Mouse (Mus musculus) stomach, embryonic 15.5 days (tissue): Measurements from ENCODE around the gene Psmd5. TPM values are rescaled to one million over a fixed set of nuclear protein-coding genes. Genes with fewer than 3 reads are reported as not detected.

ENCODE experiments used
- ATAC-seq: fragments of 200-750 bp; cut with Nextera tagmentation; 2 replicates; pipeline ENCODE4 v1.8.0; 2017; ENCODE audit warnings: low read depth, moderate number of reproducible peaks, moderate TSS enrichment; ENCODE audit not compliant: insufficient read depth, low FRiP score
- H3K27ac ChIP-seq: fragments of 300-500 bp; sonication (generic); 2 replicates; pipeline ENCODE4 v1.5.1; 2015; ENCODE audit warnings: mild to moderate bottlenecking, inconsistent platforms
- H3K27me3 ChIP-seq: fragments of 300-500 bp; sonication (generic); replicated peaks from 2 replicates; pipeline ENCODE4 v1.6.1; 2015; ENCODE audit warnings: inconsistent platforms
- H3K36me3 ChIP-seq: fragments of 300-500 bp; sonication (generic); 2 replicates; pipeline ENCODE4 v1.6.1; 2015; ENCODE audit warnings: inconsistent platforms
- H3K4me1 ChIP-seq: fragments of 300-500 bp; sonication (generic); 2 replicates; pipeline ENCODE4 v1.6.1; 2015; ENCODE audit warnings: inconsistent platforms
- H3K4me2 ChIP-seq: fragments of 300-500 bp; sonication (generic); 2 replicates; pipeline ENCODE4 v1.6.1; 2015; ENCODE audit warnings: mild to moderate bottlenecking, inconsistent platforms
- H3K4me3 ChIP-seq: fragments of 300-500 bp; sonication (generic); replicated peaks from 2 replicates; pipeline ENCODE4 v1.5.1; 2015; ENCODE audit warnings: inconsistent platforms
- H3K9ac ChIP-seq: fragments of 300-500 bp; sonication (generic); 2 replicates; pipeline ENCODE4 v1.6.1; 2015; ENCODE audit warnings: inconsistent platforms
- H3K9me3 ChIP-seq: fragments of 300-500 bp; sonication (generic); 2 replicates; pipeline ENCODE4 v1.6.1; 2016; ENCODE audit warnings: inconsistent platforms
- WGBS: fragments of 180-500 bp; shearing (Covaris S2); methylation state at CpG from one replicate; pipeline ENCODE4 v1.1.7; 2015; 5-methylcytosine and 5-hydroxymethylcytosine counted together
- polyA plus RNA-seq: library from polyadenylated mRNA; unstranded; fragments of >200 nt; fragmentation: Nextera tagmentation; extraction: Ambion mirVana; gene quantifications from 2 replicates; pipeline ENCODE4 v1.2.1, GENCODE M21; 2015

Psmd5 gene
- polyA plus RNA-seq, 1 experiment from 2014 or later = 93.1 TPM

DNA sequence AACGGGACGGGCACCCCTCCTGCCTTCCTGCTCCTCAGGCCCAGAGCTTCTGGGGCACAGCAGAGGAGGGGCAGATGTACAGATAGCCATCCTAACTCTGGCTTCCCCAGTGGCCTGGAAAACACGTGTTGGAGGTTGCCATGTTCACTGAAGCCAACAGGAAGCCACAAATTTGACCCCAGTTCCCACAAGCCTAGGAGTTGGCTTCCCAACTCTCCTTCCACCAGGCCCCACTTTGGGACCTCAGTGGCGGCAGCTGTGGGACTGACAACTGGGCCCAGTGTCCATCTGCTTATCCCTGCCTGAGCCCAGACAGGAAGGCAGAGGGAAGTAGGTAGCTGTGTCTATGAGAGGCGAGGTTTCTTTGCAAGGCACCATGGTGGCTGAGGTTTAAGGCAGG lies 19.2 kb upstream of the Psmd5 start:
- Histone ChIP-seq H3K27ac (no peak overlapping the region), H3K4me3 (no peak overlapping the region), H3K9ac (no peak overlapping the region), H3K4me2 (no peak overlapping the region), H3K36me3 (no peaks in the 10 kb centered on the region), H3K27me3 (no peaks in the 10 kb centered on the region), H3K4me1 (no peaks in the 10 kb centered on the region), H3K9me3 (no peaks in the 10 kb centered on the region)
- WGBS = 67% methylated on average over 5 of the region's 5 CpGs
- ATAC-seq = no peak

DNA sequence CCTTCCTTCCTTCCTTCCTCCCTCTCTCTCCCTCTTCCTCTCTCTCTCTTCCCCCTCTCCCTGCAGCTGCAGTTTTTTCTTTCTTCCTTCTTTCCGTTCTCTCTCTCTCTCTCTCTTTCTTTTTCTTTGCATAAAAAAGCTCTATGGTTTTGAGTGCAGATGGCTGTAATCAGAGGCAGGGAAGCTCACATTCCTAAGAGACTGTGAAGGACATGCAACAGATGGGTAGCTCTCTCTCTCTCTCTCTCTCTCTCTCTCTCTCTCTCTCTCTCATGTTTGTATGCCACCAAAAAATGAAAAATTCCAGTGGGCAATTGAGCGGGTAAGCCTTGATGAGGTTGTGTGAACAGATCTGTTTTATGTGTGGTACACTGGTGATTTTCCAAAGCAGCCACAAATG lies 9.4 kb upstream of the Psmd5 start:
- ATAC-seq = no peak
- no peaks in the 10 kb centered on the region for H3K4me1 ChIP-seq
- H3K27me3 ChIP-seq = no peaks in the 10 kb centered on the region
- 73% methylated on average over 2 of the region's 2 CpGs for WGBS
- H3K27ac ChIP-seq = no peak overlapping the region
- H3K36me3 ChIP-seq = no peaks in the 10 kb centered on the region
- H3K9me3 ChIP-seq = no peaks in the 10 kb centered on the region
- H3K4me3 ChIP-seq = no peak overlapping the region
- no peak overlapping the region for H3K9ac ChIP-seq
- H3K4me2 ChIP-seq = no peak overlapping the region

DNA sequence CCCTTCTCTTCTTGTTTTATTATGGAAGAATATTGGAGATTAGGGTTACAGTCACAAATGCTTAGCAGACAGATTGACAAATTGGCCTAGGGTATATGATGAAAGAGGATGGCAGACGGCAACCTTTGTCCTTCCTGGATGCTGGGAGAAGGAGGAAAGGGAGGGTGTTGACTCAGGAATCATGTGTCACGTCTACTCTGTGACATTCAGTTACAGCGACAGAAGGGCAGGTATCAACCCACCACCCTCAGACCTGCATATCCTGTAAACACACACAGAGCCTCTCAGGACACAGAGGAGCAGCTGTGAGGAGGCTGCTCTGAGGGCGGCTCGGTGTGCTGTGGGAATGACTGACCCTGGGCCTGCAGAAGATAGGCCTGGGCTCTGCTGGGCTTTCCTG lies 8.4 kb upstream of the Psmd5 start:
- WGBS = 37% methylated on average over 5 of the region's 5 CpGs
- no peaks in the 10 kb centered on the region for H3K9me3 ChIP-seq
- no peak overlapping the region for H3K27ac ChIP-seq
- no peak overlapping the region for H3K9ac ChIP-seq
- no peaks in the 10 kb centered on the region for H3K36me3 ChIP-seq
- H3K4me3 ChIP-seq = no peak overlapping the region
- no peak for ATAC-seq
- no peak overlapping the region for H3K4me2 ChIP-seq
- no peaks in the 10 kb centered on the region for H3K27me3 ChIP-seq
- no peaks in the 10 kb centered on the region for H3K4me1 ChIP-seq

GRCm38 (mm10) chr2:34882757-34883156 lies 8.0 kb upstream of the Psmd5 start:
- Histone ChIP-seq H3K4me1 (no peaks in the 10 kb centered on the region), H3K9me3 (no peaks in the 10 kb centered on the region), H3K9ac (no peak overlapping the region), H3K27me3 (no peaks in the 10 kb centered on the region), H3K27ac (no peak overlapping the region), H3K4me3 (no peak overlapping the region), H3K36me3 (no peaks in the 10 kb centered on the region), H3K4me2 (no peak overlapping the region)
- ATAC-seq = no peak
- WGBS = 81% methylated on average over 2 of the region's 2 CpGs

DNA sequence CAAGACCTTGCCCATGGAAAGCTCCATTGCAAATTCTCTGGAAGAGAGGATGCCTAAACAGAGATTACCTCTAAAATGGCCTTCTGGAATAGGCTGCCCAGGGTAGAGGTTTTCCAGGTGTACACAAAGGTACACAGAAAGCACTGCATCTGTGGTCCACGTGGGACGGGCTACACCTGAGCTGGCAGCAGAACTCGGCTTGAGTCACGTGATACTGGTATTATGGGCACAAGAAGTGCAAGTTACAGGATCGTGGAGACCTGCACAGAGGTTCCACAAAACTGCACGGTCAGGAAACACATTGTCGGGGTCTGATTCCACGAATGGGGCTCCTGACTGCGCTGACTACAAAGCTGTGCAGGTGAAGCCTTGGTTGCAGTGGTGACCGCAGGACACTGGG lies 5.3 kb upstream of the Psmd5 start:
- Histone ChIP-seq H3K4me1 (no peaks in the 10 kb centered on the region), H3K9ac (no peak overlapping the region), H3K27me3 (0 out of 2 replicates have a peak, but pooled peaks cover 3% of the 10 kb centered on the region), H3K4me3 (no peak overlapping the region), H3K4me2 (no peak overlapping the region), H3K27ac (no peak overlapping the region), H3K36me3 (no peaks in the 10 kb centered on the region), H3K9me3 (no peaks in the 10 kb centered on the region)
- 79% methylated on average over 10 of the region's 10 CpGs for WGBS
- ATAC-seq = no peak

GRCm38 (mm10) chr2:34874271-34874670 lies 497 bp downstream of the Psmd5 start, which contains the start of gene Cutal:
TSS of gene Cutal (plus strand) at chr2:34874396.
- peak within 1 kb of the TSS; percentile 49 for H3K4me2 ChIP-seq
- peak within 1 kb of the TSS; percentile 28 for H3K4me3 ChIP-seq
- WGBS = 6% methylated on average over 14 of the region's 14 CpGs
- no peak within 1 kb of the TSS for H3K9ac ChIP-seq
- H3K36me3 ChIP-seq = no peaks in the 10 kb centered on the region
- H3K27ac ChIP-seq = no peak within 1 kb of the TSS
- peaks cover 16% of the 10 kb centered on the region; the same call in 1 of the 2 replicates for H3K4me1 ChIP-seq
- peak; percentile 41; the same call in 1 of the 2 replicates for ATAC-seq
- H3K27me3 ChIP-seq = 0 out of 2 replicates have a peak, but pooled peaks cover 3% of the 10 kb centered on the region
- no peaks in the 10 kb centered on the region for H3K9me3 ChIP-seq

GRCm38 (mm10) chr2:34870520-34871474 lies 4.0 kb downstream of the Psmd5 start:
- peak overlapping the region; percentile 92 for H3K4me3 ChIP-seq
- ATAC-seq = peak; percentile 92

DNA sequence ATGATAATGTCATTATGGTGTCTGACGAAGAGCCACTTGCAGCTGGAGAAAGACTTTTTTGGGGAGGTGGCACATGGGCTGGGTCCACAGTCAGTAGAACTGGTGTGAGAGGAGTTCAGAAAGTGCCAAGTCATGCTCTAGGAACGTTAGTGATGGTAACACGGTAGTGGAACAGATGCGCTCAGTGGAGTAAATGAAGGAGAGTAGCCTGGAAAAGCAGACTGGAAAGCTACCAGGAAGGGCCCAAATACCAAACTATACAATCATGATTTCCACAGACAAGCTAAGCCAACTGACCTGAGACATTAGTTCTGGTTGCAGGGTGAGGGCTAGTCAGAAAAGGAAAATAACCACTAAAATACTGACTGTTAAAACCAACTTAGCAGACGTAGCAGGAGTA lies 5.1 kb downstream of the Psmd5 start:
- H3K4me1 ChIP-seq = peaks cover 18% of the 10 kb centered on the region; the same call in 1 of the 2 replicates
- peak overlapping the region; percentile 33; the same call in 1 of the 2 replicates for H3K9ac ChIP-seq
- peak overlapping the region; percentile 29 for H3K4me3 ChIP-seq
- peak overlapping the region; percentile 52 for H3K4me2 ChIP-seq
- no peaks in the 10 kb centered on the region for H3K27me3 ChIP-seq
- ATAC-seq = no peak
- no peaks in the 10 kb centered on the region for H3K9me3 ChIP-seq
- peaks cover 12% of the 10 kb centered on the region for H3K36me3 ChIP-seq
- 31% methylated on average over 5 of the region's 5 CpGs for WGBS
- no peak overlapping the region for H3K27ac ChIP-seq

More at GRCm38 (mm10) chr2:34870520-34871474, 4.0 kb downstream of the Psmd5 start:
- H3K9me3 ChIP-seq = no peaks in the 10 kb centered on the region
- peak overlapping the region; percentile 99 for H3K9ac ChIP-seq
- no peaks in the 10 kb centered on the region for H3K27me3 ChIP-seq
- WGBS = under 1% methylated on average over 67 of the region's 67 CpGs
- H3K4me2 ChIP-seq = peak overlapping the region; percentile 69
- peaks cover under 1% of the 10 kb centered on the region; the same call in 1 of the 2 replicates for H3K36me3 ChIP-seq
- peak overlapping the region; percentile 96 for H3K27ac ChIP-seq
- H3K4me1 ChIP-seq = peaks cover 18% of the 10 kb centered on the region; the same call in 1 of the 2 replicates

DNA sequence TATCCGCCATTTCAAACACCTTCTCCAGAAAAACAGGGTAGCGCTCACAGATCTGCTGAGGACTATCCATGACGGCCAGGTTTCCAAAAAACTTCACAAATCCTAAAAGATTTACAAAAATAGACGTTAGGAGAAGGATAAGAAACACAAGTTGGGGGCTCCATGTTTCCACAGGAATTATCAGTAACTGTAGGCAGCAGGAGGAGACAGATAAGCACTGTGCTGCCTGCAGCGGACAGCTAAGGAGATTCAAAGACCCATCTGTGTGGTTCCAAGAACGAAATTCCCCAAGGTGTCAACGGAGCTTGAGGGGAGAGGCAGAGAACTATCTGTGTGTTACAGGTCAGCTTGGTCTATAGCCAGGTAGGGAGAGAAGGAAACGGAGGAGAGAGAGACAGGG lies 17.0 kb downstream of the Psmd5 start:
- Histone ChIP-seq H3K27ac (no peak overlapping the region), H3K4me1 (no peaks in the 10 kb centered on the region), H3K27me3 (no peaks in the 10 kb centered on the region), H3K36me3 (peaks cover 57% of the 10 kb centered on the region), H3K9ac (no peak overlapping the region), H3K4me2 (no peak overlapping the region), H3K4me3 (no peak overlapping the region), H3K9me3 (no peaks in the 10 kb centered on the region)
- 86% methylated on average over 8 of the region's 8 CpGs for WGBS
- ATAC-seq = no peak

DNA sequence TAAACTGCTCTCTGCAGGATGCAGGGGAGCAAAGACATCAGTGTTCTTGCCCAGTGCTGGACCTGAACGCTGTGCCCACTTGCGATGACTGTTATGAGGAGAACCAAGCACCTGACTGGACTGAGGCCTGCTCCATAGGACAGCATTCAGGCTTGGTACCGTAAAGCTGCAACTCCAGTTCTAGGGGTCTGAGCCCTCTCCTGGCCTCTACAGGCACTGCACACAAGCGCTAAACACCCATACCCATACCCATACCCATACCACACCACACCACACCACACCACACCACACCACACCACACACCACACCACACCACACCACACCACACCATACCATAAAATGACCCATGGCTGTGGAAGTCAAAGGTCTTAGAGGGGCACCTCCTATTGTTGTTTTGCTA lies 19.5 kb downstream of the Psmd5 start:
- WGBS = 91% methylated on average over 4 of the region's 4 CpGs
- Histone ChIP-seq H3K27me3 (no peaks in the 10 kb centered on the region), H3K36me3 (peaks cover 53% of the 10 kb centered on the region), H3K9ac (no peak overlapping the region), H3K9me3 (no peaks in the 10 kb centered on the region), H3K4me3 (no peak overlapping the region), H3K4me1 (no peaks in the 10 kb centered on the region), H3K27ac (no peak overlapping the region), H3K4me2 (no peak overlapping the region)
- ATAC-seq = no peak

DNA sequence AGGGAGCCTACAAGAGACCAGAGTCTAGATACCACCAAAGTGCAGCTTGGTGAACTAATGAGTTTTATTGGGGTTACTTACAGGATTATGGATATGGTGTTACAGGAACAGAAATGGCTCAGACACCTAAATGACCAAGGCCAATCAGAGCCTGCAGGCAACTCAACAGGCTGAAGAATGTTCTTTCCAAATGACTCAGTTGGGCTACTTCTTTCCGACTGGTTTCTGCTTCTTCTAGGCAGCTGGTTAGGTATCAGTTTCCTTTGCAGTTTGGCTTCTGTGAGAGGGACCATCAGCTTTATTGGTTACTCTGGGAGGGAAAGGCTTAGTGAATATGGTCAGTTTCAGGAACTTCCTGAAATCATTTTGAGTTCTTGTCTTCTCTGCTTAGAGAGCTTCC lies 27.1 kb downstream of the Psmd5 start:
- Histone ChIP-seq H3K36me3 (peaks cover 5% of the 10 kb centered on the region), H3K27ac (no peak overlapping the region), H3K4me2 (no peak overlapping the region), H3K4me1 (no peaks in the 10 kb centered on the region), H3K9me3 (no peaks in the 10 kb centered on the region), H3K9ac (no peak overlapping the region), H3K27me3 (no peaks in the 10 kb centered on the region), H3K4me3 (no peak overlapping the region)
- WGBS = 94% methylated on average over 1 of the region's 1 CpGs
- no peak for ATAC-seq

GRCm38 (mm10) chr2:34843211-34843939 lies 31.4 kb downstream of the Psmd5 start:
- H3K9ac ChIP-seq = no peak overlapping the region
- no peak overlapping the region for H3K4me3 ChIP-seq
- no peaks in the 10 kb centered on the region for H3K36me3 ChIP-seq
- no peaks in the 10 kb centered on the region for H3K4me1 ChIP-seq
- no peaks in the 10 kb centered on the region for H3K9me3 ChIP-seq
- H3K27me3 ChIP-seq = no peaks in the 10 kb centered on the region
- ATAC-seq = no peak
- WGBS = 72% methylated on average over 11 of the region's 11 CpGs
- no peak overlapping the region for H3K27ac ChIP-seq
- H3K4me2 ChIP-seq = no peak overlapping the region
